In the genomic region with DNA sequence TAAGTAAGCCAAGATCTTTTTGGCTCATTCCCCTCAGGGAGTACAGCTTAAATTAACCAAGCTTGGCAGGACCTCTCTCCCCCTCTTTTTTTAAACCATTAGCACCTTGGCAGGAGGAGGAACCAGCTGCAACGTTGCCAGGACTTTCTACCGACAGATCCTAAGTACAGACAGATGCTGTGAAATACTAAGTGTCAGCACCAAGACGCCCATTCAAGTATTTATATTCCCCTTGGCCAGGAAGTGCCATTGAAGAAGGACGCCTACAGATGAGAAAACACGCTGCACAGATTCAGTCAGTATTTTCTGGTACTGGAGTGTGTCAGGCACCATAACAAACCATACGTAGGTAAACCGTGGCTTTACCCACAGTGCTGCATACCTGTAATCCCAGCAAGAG, we compare ENCODE assay signal across 15 mouse cellular contexts. TPM values are rescaled to one million over a fixed set of nuclear protein-coding genes. Genes with fewer than 3 reads are reported as not detected.
DNase-seq lines count a peak whose midpoint lies in the region; TF ChIP-seq lines count a peak whose summit lies in the region.
"Had no signal": no experiment of that assay in that cellular context is flagged by ENCODE, and none has a peak within 500 bp of the region (broad histone marks: within the 10 kb centered on the region; RNA-seq: fewer than 3 reads in every experiment).

No protein-coding gene starts in this region.

- peaks cover 3% of the 10 kb centered on the region; the same call in 1 of the 2 replicates for H3K36me3 ChIP-seq in heart, embryonic 10.5 days
- H3K36me3 ChIP-seq in thymus, adult 2 months (ENCODE audit: control insufficient read depth, insufficient read depth, low read length) = no peaks in the 10 kb centered on the region; the same call in 1 of the 2 replicates
- H3K36me3 ChIP-seq: intestine, embryonic 15.5 days had no signal

- no peak for TF ChIP-seq CTCF in thymus, adult 2 months (IDR thresholded peaks at IDR 0.05; ENCODE audit: borderline replicate concordance, control insufficient read depth, extremely low read depth, insufficient read depth, low read length, poor library complexity)

- no peaks in the 10 kb centered on the region for H3K27me3 ChIP-seq in heart, embryonic 10.5 days (ENCODE audit: insufficient read depth, poor library complexity, severe bottlenecking)
- H3K27me3 ChIP-seq in thymus, adult 2 months (ENCODE audit: control insufficient read depth, insufficient read depth, low read length) = no peaks in the 10 kb centered on the region
- H3K27me3 ChIP-seq: CH12.LX; intestine, embryonic 15.5 days; limb, embryonic 12.5 days had no signal

- H3K4me3 ChIP-seq in heart, embryonic 10.5 days = no peak overlapping the region
- no peak overlapping the region for H3K4me3 ChIP-seq in thymus, adult 2 months (ENCODE audit: control insufficient read depth, insufficient read depth, low read length)
- H3K4me3 ChIP-seq: hindbrain, embryonic 10.5 days; intestine, embryonic 15.5 days; limb, embryonic 12.5 days; midbrain, embryonic 10.5 days had no signal

- H3K27ac ChIP-seq in heart, embryonic 10.5 days = no peak overlapping the region
- no peak overlapping the region for H3K27ac ChIP-seq in thymus, adult 2 months (ENCODE audit: control insufficient read depth, insufficient read depth, low read length)
- H3K27ac ChIP-seq: hindbrain, embryonic 10.5 days; intestine, embryonic 15.5 days; limb, embryonic 12.5 days; midbrain, embryonic 10.5 days had no signal

- 67% methylated on average over 7 of the region's 7 CpGs for WGBS in heart, embryonic 10.5 days
- 90% methylated on average over 7 of the region's 7 CpGs for WGBS in thymus, adult 2 months

- peak; percentile 17 to 19 for DNase-seq in heart, adult 9 months (ENCODE audit: low spot score in 2 of 2)
- no peak for DNase-seq in heart, embryonic 10.5 days (ENCODE audit: low spot score)
- DNase-seq in frontal cortex, postnatal 25 days (ENCODE audit: low spot score in 2 of 2) = peak; percentile 20 to 23
- peak; percentile 53 for DNase-seq in left cerebral cortex, adult 11 months (ENCODE audit: low spot score)
- peak; percentile 60 for DNase-seq in right cerebral cortex, postnatal 25 days
- no peak for DNase-seq in thymus, postnatal 36 days
- DNase-seq in thymus, adult 2 months = no peak
- DNase-seq: adrenal gland, postnatal 10 days; kidney, postnatal 14 days; lung, embryonic 14.5 days had no signal

- no peak for TF ChIP-seq POLR2A in thymus, adult 2 months (IDR thresholded peaks at IDR 0.05; ENCODE audit: control insufficient read depth, extremely low read depth, insufficient read depth, low read length, poor library complexity)

- no peaks in the 10 kb centered on the region for H3K9me3 ChIP-seq in heart, embryonic 10.5 days
- H3K9me3 ChIP-seq: hindbrain, embryonic 10.5 days; intestine, embryonic 15.5 days; limb, embryonic 12.5 days; midbrain, embryonic 10.5 days had no signal

- no peaks in the 10 kb centered on the region for H3K4me1 ChIP-seq in heart, embryonic 10.5 days
- H3K4me1 ChIP-seq in thymus, adult 2 months (replicated peaks; ENCODE audit: control insufficient read depth, insufficient read depth, low read length) = no peaks in the 10 kb centered on the region
- H3K4me1 ChIP-seq: hindbrain, embryonic 10.5 days; intestine, embryonic 15.5 days; limb, embryonic 12.5 days; midbrain, embryonic 10.5 days had no signal

RNA-seq across cellular contexts. Expression of gene Slc17a5, which starts 40.9 kb away (rescaled TPM):
- polyA plus RNA-seq in heart, embryonic 10.5 days (2016; fragmentation: Nextera tagmentation; extraction: Ambion mirVana) = 6.0 and 7.0 TPM in 2 replicates
- polyA plus RNA-seq in thymus, adult 2 months (2012; rRNA removed) = 15.5 and 16.6 TPM in 2 replicates

RNA-seq across cellular contexts. Expression of gene Eef1a1, which starts 58.0 kb away (rescaled TPM):
- 2,877 and 3,185 TPM in 2 replicates for polyA plus RNA-seq in heart, embryonic 10.5 days (2016; fragmentation: Nextera tagmentation; extraction: Ambion mirVana)
- polyA plus RNA-seq in thymus, adult 2 months (2012; rRNA removed) = 4,171 and 4,540 TPM in 2 replicates

Comparison
In these comparisons a context has a peak if more than half of its experiments do, and no peak if none do; other contexts are left out.
1. DNase-seq: peak in heart, adult 9 months (2 of 2), frontal cortex, postnatal 25 days (2 of 2), left cerebral cortex, adult 11 months (single experiment) and right cerebral cortex, postnatal 25 days (single experiment); none in heart, embryonic 10.5 days (single experiment), thymus, postnatal 36 days (0 of 2) and thymus, adult 2 months (single experiment).